Mouse (Mus musculus): ENCODE results near the gene Dhrs1. TPM values are rescaled to one million over a fixed set of nuclear protein-coding genes. Genes with fewer than 3 reads are reported as not detected.

The Dhrs1 gene
- 50.3 and 51.5 TPM in 2 replicates for polyA plus RNA-seq (2012; rRNA removed)

GRCm38 (mm10) chr14:55745180-55745860 lies at the start of gene Dhrs1, which contains the start of gene Nop9:
TSS of gene Dhrs1 (minus strand) at chr14:55745690.
TSS of gene Nop9 (plus strand) at chr14:55745693.

GRCm38 (mm10) chr14:55788256-55789050 lies 43.0 kb upstream of the Dhrs1 start, which contains the start of gene Ripk3:
TSS of gene Ripk3 (minus strand) at chr14:55788865.

GRCm38 (mm10) chr14:55783958-55784235 lies 38.4 kb upstream of the Dhrs1 start, which contains the start of gene Adcy4:
TSS of gene Adcy4 (minus strand) at chr14:55784095.

GRCm38 (mm10) chr14:55765696-55766095 lies 20.2 kb upstream of the Dhrs1 start, which contains the start of gene Ltb4r1:
TSS of gene Ltb4r1 (plus strand) at chr14:55765962.

GRCm38 (mm10) chr14:55761163-55761562 lies 15.7 kb upstream of the Dhrs1 start, which contains the start of gene Ltb4r2:
TSS of gene Ltb4r2 (plus strand) at chr14:55761428.

GRCm38 (mm10) chr14:55758363-55758784 lies 12.9 kb upstream of the Dhrs1 start, which contains the start of gene Cideb:
TSS of gene Cideb (minus strand) at chr14:55758458.

GRCm38 (mm10) chr14:55721700-55722437 lies 23.6 kb downstream of the Dhrs1 start, which contains the start of gene Rabggta:
TSS of gene Rabggta (minus strand) at chr14:55722263.

GRCm38 (mm10) chr14:55713729-55714122 lies 31.8 kb downstream of the Dhrs1 start, which contains the start of gene Tgm1:
TSS of gene Tgm1 (minus strand) at chr14:55713926.

Other genes with a start within 250 kb of the Dhrs1 start
- gene Cpne6, start 235.2 kb downstream of the Dhrs1 start, polyA plus RNA-seq (2012; rRNA removed), result 0.02 and 0.04 TPM in 2 replicates
- not detected in 2 replicates for gene Nrl, start 220.7 kb downstream of the Dhrs1 start, polyA plus RNA-seq (2012; rRNA removed)
- gene Pck2, start 205.4 kb downstream of the Dhrs1 start, polyA plus RNA-seq (2012; rRNA removed), result 9.6 and 12.0 TPM in 2 replicates
- gene Dcaf11, start 185.7 kb downstream of the Dhrs1 start, polyA plus RNA-seq (2012; rRNA removed), result 34.1 and 39.6 TPM in 2 replicates
- 0.36 and 0.43 TPM in 2 replicates for gene A730061H03Rik, start 185.3 kb downstream of the Dhrs1 start, polyA plus RNA-seq (2012; rRNA removed)
- 5.4 and 7.6 TPM in 2 replicates for gene Fitm1, start 170.1 kb downstream of the Dhrs1 start, polyA plus RNA-seq (2012; rRNA removed)
- gene Psme1, start 167.6 kb downstream of the Dhrs1 start, polyA plus RNA-seq (2012; rRNA removed), result 18.6 and 20.4 TPM in 2 replicates
- gene Emc9, start 160.4 kb downstream of the Dhrs1 start, polyA plus RNA-seq (2012; rRNA removed), result 8.2 and 12.0 TPM in 2 replicates
- gene Psme2, start 154.6 kb downstream of the Dhrs1 start, polyA plus RNA-seq (2012; rRNA removed), result 20.5 and 26.3 TPM in 2 replicates
- gene Rnf31, start 154.0 kb downstream of the Dhrs1 start, polyA plus RNA-seq (2012; rRNA removed), result 14.6 and 15.8 TPM in 2 replicates
- gene Irf9, start 142.1 kb downstream of the Dhrs1 start, polyA plus RNA-seq (2012; rRNA removed), result 20.0 and 20.2 TPM in 2 replicates
- 4.1 and 5.4 TPM in 2 replicates for gene Rec8, start 127.7 kb downstream of the Dhrs1 start, polyA plus RNA-seq (2012; rRNA removed)
- gene Ipo4, start 109.7 kb downstream of the Dhrs1 start, polyA plus RNA-seq (2012; rRNA removed), result 31.9 and 34.9 TPM in 2 replicates
- gene Gm49378, start 107.8 kb downstream of the Dhrs1 start, polyA plus RNA-seq (2012; rRNA removed), result 8.5 and 8.6 TPM in 2 replicates
- gene Tm9sf1, start 101.9 kb downstream of the Dhrs1 start, polyA plus RNA-seq (2012; rRNA removed), result 55.0 and 58.0 TPM in 2 replicates
- 0.38 and 0.49 TPM in 2 replicates for gene Tssk4, start 95.5 kb downstream of the Dhrs1 start, polyA plus RNA-seq (2012; rRNA removed)
- 6.8 and 7.4 TPM in 2 replicates for gene Mdp1, start 85.2 kb downstream of the Dhrs1 start, polyA plus RNA-seq (2012; rRNA removed)
- gene Gmpr2, start 73.7 kb downstream of the Dhrs1 start, polyA plus RNA-seq (2012; rRNA removed), result 3.7 and 4.7 TPM in 2 replicates
- gene Nedd8, start 73.6 kb downstream of the Dhrs1 start, polyA plus RNA-seq (2012; rRNA removed), result 167 and 187 TPM in 2 replicates
- 3.1 and 4.4 TPM in 2 replicates for gene Tinf2, start 63.9 kb downstream of the Dhrs1 start, polyA plus RNA-seq (2012; rRNA removed)
- gene Tgm1, start 31.8 kb downstream of the Dhrs1 start, polyA plus RNA-seq (2012; rRNA removed), result 29.4 and 45.8 TPM in 2 replicates
- gene Rabggta, start 23.4 kb downstream of the Dhrs1 start, polyA plus RNA-seq (2012; rRNA removed), result 24.3 and 27.3 TPM in 2 replicates
- 5.8 and 6.9 TPM in 2 replicates for gene Nop9, start within 50 bp of the Dhrs1 start, polyA plus RNA-seq (2012; rRNA removed)
- 16.4 and 17.4 TPM in 2 replicates for gene Cideb, start 12.8 kb upstream of the Dhrs1 start, polyA plus RNA-seq (2012; rRNA removed)
- gene Ltb4r2, start 15.7 kb upstream of the Dhrs1 start, polyA plus RNA-seq (2012; rRNA removed), result 5.8 and 10.2 TPM in 2 replicates
- gene Ltb4r1, start 20.3 kb upstream of the Dhrs1 start, polyA plus RNA-seq (2012; rRNA removed), result 5.6 and 10.4 TPM in 2 replicates
- gene Adcy4, start 38.4 kb upstream of the Dhrs1 start, polyA plus RNA-seq (2012; rRNA removed), result 8.0 and 9.3 TPM in 2 replicates
- 16.6 and 17.9 TPM in 2 replicates for gene Ripk3, start 43.2 kb upstream of the Dhrs1 start, polyA plus RNA-seq (2012; rRNA removed)
- 13.1 and 15.8 TPM in 2 replicates for gene Nfatc4, start 77.5 kb upstream of the Dhrs1 start, polyA plus RNA-seq (2012; rRNA removed)
- gene Nynrin, start 108.3 kb upstream of the Dhrs1 start, polyA plus RNA-seq (2012; rRNA removed), result 1.7 and 2.3 TPM in 2 replicates
- gene Cbln3, start 138.7 kb upstream of the Dhrs1 start, polyA plus RNA-seq (2012; rRNA removed), result 0.11 and 0.34 TPM in 2 replicates
- 13.9 and 14.7 TPM in 2 replicates for gene Khnyn, start 139.3 kb upstream of the Dhrs1 start, polyA plus RNA-seq (2012; rRNA removed)
- gene Sdr39u1, start 154.6 kb upstream of the Dhrs1 start, polyA plus RNA-seq (2012; rRNA removed), result 17.2 and 19.5 TPM in 2 replicates
- gene Cma1, start 199.0 kb upstream of the Dhrs1 start, polyA plus RNA-seq (2012; rRNA removed), result 1.3 and 3.1 TPM in 2 replicates
- not detected in 2 replicates for gene Cma2, start 205.3 kb upstream of the Dhrs1 start, polyA plus RNA-seq (2012; rRNA removed)